Mouse (Mus musculus): ENCODE measurements around the gene Ctnna3. TPM values are rescaled to one million over a fixed set of nuclear protein-coding genes. Genes with fewer than 3 reads are reported as not detected.
A peak's percentile ranks its signal among the peaks of the same experiment; 100 is the strongest.

The Ctnna3 gene
- polyA plus RNA-seq, 1 experiment from 2014 or later = 0.42 TPM

- no peaks in the 10 kb centered on the region for H3K4me1 ChIP-seq (replicated peaks; ENCODE audit: control insufficient read depth, insufficient read depth, low read length)
- no peak for ATAC-seq (ENCODE audit: low FRiP score)
- H3K27ac ChIP-seq (ENCODE audit: low read depth, low read length) = no peak overlapping the region
- no peak for DNase-seq (ENCODE audit: low spot score)
- H3K9me3 ChIP-seq (ENCODE audit: control insufficient read depth, low read length) = no peaks in the 10 kb centered on the region
- 88% methylated on average over 4 of the region's 4 CpGs for WGBS
- H3K9ac ChIP-seq (ENCODE audit: low read depth, low read length) = no peak overlapping the region
- H3K36me3 ChIP-seq (ENCODE audit: control insufficient read depth, insufficient read depth, low read length) = no peaks in the 10 kb centered on the region
- H3K4me3 ChIP-seq (ENCODE audit: low read depth, low read length) = no peak overlapping the region
- H3K27me3 ChIP-seq (ENCODE audit: control insufficient read depth, insufficient read depth, low read length) = no peaks in the 10 kb centered on the region
- no peak overlapping the region for H3K4me2 ChIP-seq (replicated peaks; ENCODE audit: low read depth, low read length)
Observed at GRCm38 (mm10) chr10:64243421-64243820, 813.5 kb downstream of the Ctnna3 start.

- H3K4me2 ChIP-seq (replicated peaks; ENCODE audit: low read depth, low read length) = no peak overlapping the region
- no peak overlapping the region for H3K9ac ChIP-seq (ENCODE audit: low read depth, low read length)
- DNase-seq (ENCODE audit: low spot score) (no peak), ATAC-seq (ENCODE audit: low FRiP score) (no peak)
- H3K4me1 ChIP-seq (replicated peaks; ENCODE audit: control insufficient read depth, insufficient read depth, low read length) = no peaks in the 10 kb centered on the region
- H3K27ac ChIP-seq (ENCODE audit: low read depth, low read length) = no peak overlapping the region
- H3K36me3 ChIP-seq (ENCODE audit: control insufficient read depth, insufficient read depth, low read length) = no peaks in the 10 kb centered on the region
- H3K27me3 ChIP-seq (ENCODE audit: control insufficient read depth, insufficient read depth, low read length) = no peaks in the 10 kb centered on the region
- no peaks in the 10 kb centered on the region for H3K9me3 ChIP-seq (ENCODE audit: control insufficient read depth, low read length)
- no peak overlapping the region for H3K4me3 ChIP-seq (ENCODE audit: low read depth, low read length)
- 76% methylated on average over 4 of the region's 4 CpGs for WGBS
Observed at GRCm38 (mm10) chr10:64268156-64268555, 838.3 kb downstream of the Ctnna3 start.

GRCm38 (mm10) chr10:64275143-64275542 is 845.2 kb downstream of the Ctnna3 start:
- Histone ChIP-seq H3K4me2 (replicated peaks; ENCODE audit: low read depth, low read length) (no peak overlapping the region), H3K27me3 (ENCODE audit: control insufficient read depth, insufficient read depth, low read length) (no peaks in the 10 kb centered on the region), H3K36me3 (ENCODE audit: control insufficient read depth, insufficient read depth, low read length) (no peaks in the 10 kb centered on the region), H3K9ac (ENCODE audit: low read depth, low read length) (no peak overlapping the region), H3K4me1 (replicated peaks; ENCODE audit: control insufficient read depth, insufficient read depth, low read length) (no peaks in the 10 kb centered on the region), H3K4me3 (ENCODE audit: low read depth, low read length) (no peak overlapping the region), H3K9me3 (ENCODE audit: control insufficient read depth, low read length) (no peaks in the 10 kb centered on the region), H3K27ac (ENCODE audit: low read depth, low read length) (no peak overlapping the region)
- 82% methylated on average over 1 of the region's 1 CpGs for WGBS
- ATAC-seq (ENCODE audit: low FRiP score) = no peak
- peak; percentile 1 for DNase-seq (ENCODE audit: low spot score)

GRCm38 (mm10) chr10:64278836-64279235 is 848.9 kb downstream of the Ctnna3 start:
- Histone ChIP-seq H3K9ac (ENCODE audit: low read depth, low read length) (no peak overlapping the region), H3K4me2 (replicated peaks; ENCODE audit: low read depth, low read length) (no peak overlapping the region), H3K27me3 (ENCODE audit: control insufficient read depth, insufficient read depth, low read length) (no peaks in the 10 kb centered on the region), H3K4me1 (replicated peaks; ENCODE audit: control insufficient read depth, insufficient read depth, low read length) (no peaks in the 10 kb centered on the region), H3K36me3 (ENCODE audit: control insufficient read depth, insufficient read depth, low read length) (no peaks in the 10 kb centered on the region), H3K27ac (ENCODE audit: low read depth, low read length) (no peak overlapping the region), H3K9me3 (ENCODE audit: control insufficient read depth, low read length) (no peaks in the 10 kb centered on the region), H3K4me3 (ENCODE audit: low read depth, low read length) (no peak overlapping the region)
- WGBS = 93% methylated on average over 2 of the region's 2 CpGs
- ATAC-seq (ENCODE audit: low FRiP score) = no peak
- DNase-seq (ENCODE audit: low spot score) = no peak

GRCm38 (mm10) chr10:64305802-64306201 is 875.9 kb downstream of the Ctnna3 start:
- Histone ChIP-seq H3K27ac (ENCODE audit: low read depth, low read length) (no peak overlapping the region), H3K4me3 (ENCODE audit: low read depth, low read length) (no peak overlapping the region), H3K9me3 (ENCODE audit: control insufficient read depth, low read length) (no peaks in the 10 kb centered on the region), H3K9ac (ENCODE audit: low read depth, low read length) (no peak overlapping the region), H3K27me3 (ENCODE audit: control insufficient read depth, insufficient read depth, low read length) (no peaks in the 10 kb centered on the region), H3K4me1 (replicated peaks; ENCODE audit: control insufficient read depth, insufficient read depth, low read length) (no peaks in the 10 kb centered on the region), H3K4me2 (replicated peaks; ENCODE audit: low read depth, low read length) (no peak overlapping the region), H3K36me3 (ENCODE audit: control insufficient read depth, insufficient read depth, low read length) (no peaks in the 10 kb centered on the region)
- no peak for ATAC-seq (ENCODE audit: low FRiP score)
- DNase-seq (ENCODE audit: low spot score) = no peak

GRCm38 (mm10) chr10:64311622-64312292 is 881.9 kb downstream of the Ctnna3 start:
- 89% methylated on average over 2 of the region's 2 CpGs for WGBS
- ATAC-seq (ENCODE audit: low FRiP score) = no peak

GRCm38 (mm10) chr10:64320332-64320731 is 890.4 kb downstream of the Ctnna3 start:
- Histone ChIP-seq H3K4me2 (replicated peaks; ENCODE audit: low read depth, low read length) (no peak overlapping the region), H3K27me3 (ENCODE audit: control insufficient read depth, insufficient read depth, low read length) (no peaks in the 10 kb centered on the region), H3K9ac (ENCODE audit: low read depth, low read length) (no peak overlapping the region), H3K9me3 (ENCODE audit: control insufficient read depth, low read length) (no peaks in the 10 kb centered on the region), H3K36me3 (ENCODE audit: control insufficient read depth, insufficient read depth, low read length) (no peaks in the 10 kb centered on the region), H3K4me1 (replicated peaks; ENCODE audit: control insufficient read depth, insufficient read depth, low read length) (no peaks in the 10 kb centered on the region), H3K27ac (ENCODE audit: low read depth, low read length) (no peak overlapping the region), H3K4me3 (ENCODE audit: low read depth, low read length) (no peak overlapping the region)
- DNase-seq (ENCODE audit: low spot score) = no peak
- 93% methylated on average over 7 of the region's 7 CpGs for WGBS
- ATAC-seq (ENCODE audit: low FRiP score) = no peak

More at GRCm38 (mm10) chr10:64311622-64312292, 881.9 kb downstream of the Ctnna3 start:
- Histone ChIP-seq H3K4me2 (replicated peaks; ENCODE audit: low read depth, low read length) (no peak overlapping the region), H3K4me3 (ENCODE audit: low read depth, low read length) (no peak overlapping the region), H3K27me3 (ENCODE audit: control insufficient read depth, insufficient read depth, low read length) (no peaks in the 10 kb centered on the region), H3K27ac (ENCODE audit: low read depth, low read length) (no peak overlapping the region), H3K9me3 (ENCODE audit: control insufficient read depth, low read length) (no peaks in the 10 kb centered on the region), H3K4me1 (replicated peaks; ENCODE audit: control insufficient read depth, insufficient read depth, low read length) (no peaks in the 10 kb centered on the region), H3K9ac (ENCODE audit: low read depth, low read length) (no peak overlapping the region), H3K36me3 (ENCODE audit: control insufficient read depth, insufficient read depth, low read length) (no peaks in the 10 kb centered on the region)
- DNase-seq (ENCODE audit: low spot score) = no peak

- DNase-seq (ENCODE audit: low spot score) (no peak), ATAC-seq (ENCODE audit: low FRiP score) (no peak)
- Histone ChIP-seq H3K4me2 (replicated peaks; ENCODE audit: low read depth, low read length) (no peak overlapping the region), H3K27ac (ENCODE audit: low read depth, low read length) (no peak overlapping the region), H3K9ac (ENCODE audit: low read depth, low read length) (no peak overlapping the region), H3K9me3 (ENCODE audit: control insufficient read depth, low read length) (no peaks in the 10 kb centered on the region), H3K4me3 (ENCODE audit: low read depth, low read length) (no peak overlapping the region), H3K4me1 (replicated peaks; ENCODE audit: control insufficient read depth, insufficient read depth, low read length) (no peaks in the 10 kb centered on the region), H3K27me3 (ENCODE audit: control insufficient read depth, insufficient read depth, low read length) (no peaks in the 10 kb centered on the region), H3K36me3 (ENCODE audit: control insufficient read depth, insufficient read depth, low read length) (no peaks in the 10 kb centered on the region)
- 74% methylated on average over 4 of the region's 4 CpGs for WGBS
Observed at GRCm38 (mm10) chr10:64342702-64343379, 912.9 kb downstream of the Ctnna3 start.

- no peaks in the 10 kb centered on the region for H3K9me3 ChIP-seq (ENCODE audit: control insufficient read depth, low read length)
- WGBS = 87% methylated on average over 3 of the region's 3 CpGs
- H3K4me1 ChIP-seq (replicated peaks; ENCODE audit: control insufficient read depth, insufficient read depth, low read length) = no peaks in the 10 kb centered on the region
- no peak for ATAC-seq (ENCODE audit: low FRiP score)
- no peak overlapping the region for H3K27ac ChIP-seq (ENCODE audit: low read depth, low read length)
- no peak overlapping the region for H3K4me3 ChIP-seq (ENCODE audit: low read depth, low read length)
- DNase-seq (ENCODE audit: low spot score) = no peak
- no peaks in the 10 kb centered on the region for H3K27me3 ChIP-seq (ENCODE audit: control insufficient read depth, insufficient read depth, low read length)
- H3K36me3 ChIP-seq (ENCODE audit: control insufficient read depth, insufficient read depth, low read length) = no peaks in the 10 kb centered on the region
- no peak overlapping the region for H3K9ac ChIP-seq (ENCODE audit: low read depth, low read length)
- no peak overlapping the region for H3K4me2 ChIP-seq (replicated peaks; ENCODE audit: low read depth, low read length)
Observed at GRCm38 (mm10) chr10:64373288-64373687, 943.4 kb downstream of the Ctnna3 start.
